Mouse (Mus musculus) heart, adult 2 months (tissue): ENCODE data around the gene Sec14l3.

Experiments
- CTCF ChIP-seq: fragments of 200-600 bp; IDR thresholded peaks from 2 replicates; pipeline ENCODE4 v1.8.1; 2022; ENCODE audit warnings: antibody characterized with exemption, mild to moderate bottlenecking, moderate library complexity
- EP300 ChIP-seq: fragments of 200-500 bp; IDR thresholded peaks from 2 replicates; pipeline ENCODE4 v1.6.1; 2011; ENCODE audit warnings: low read depth, low read length, control low read depth; ENCODE audit not compliant: insufficient read depth
- POLR2A ChIP-seq: fragments of 200-500 bp; IDR thresholded peaks from 2 replicates; pipeline ENCODE4 v1.6.1; 2011; ENCODE audit warnings: mild to moderate bottlenecking, low read depth, low read length, control low read depth; ENCODE audit not compliant: insufficient read depth

- no peak for TF ChIP-seq POLR2A
- no peak for TF ChIP-seq CTCF
- no peak for TF ChIP-seq EP300
These were observed 21.6 kb downstream of the Sec14l3 start for GRCm38 (mm10) chr11:4086246-4086645.
